Mouse (Mus musculus) kidney, adult 2 months (tissue): ENCODE measurements around the gene Ppp6r3.

ENCODE experiments used
- CTCF ChIP-seq: fragments of 200-500 bp; conservative IDR thresholded peaks from 2 replicates; pipeline ENCODE4 v1.5.1; 2011; ENCODE audit warnings: low read depth, mild to moderate bottlenecking, control low read depth, low read length, moderate library complexity, mixed read lengths; ENCODE audit not compliant: insufficient read depth, insufficient read length
- POLR2A ChIP-seq: fragments of 200-500 bp; IDR thresholded peaks from one replicate; pipeline ENCODE4 v1.6.1; 2011; ENCODE audit warnings: low read depth, low read length, control low read depth

DNA sequence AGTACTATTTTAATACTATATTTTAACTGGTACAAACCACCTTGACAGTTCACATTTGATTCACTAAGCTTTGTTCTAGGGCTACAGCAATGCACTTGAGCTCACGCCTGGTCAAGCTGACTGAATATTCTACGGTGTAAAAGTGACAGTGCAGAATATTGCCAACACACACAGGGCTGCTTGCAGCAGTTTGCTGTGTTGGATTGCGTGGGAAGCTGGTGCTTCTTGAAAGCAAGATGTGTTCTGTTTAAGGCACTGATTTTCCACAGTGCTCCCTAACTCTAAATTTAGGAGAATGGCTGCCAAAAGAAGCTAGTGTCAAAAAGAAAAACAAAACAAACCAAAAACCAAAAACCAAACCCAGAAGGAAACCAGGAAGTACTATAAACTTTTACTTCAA, 98.6 kb downstream of the Ppp6r3 start:
- TF ChIP-seq CTCF (no peak), POLR2A (no peak)
